Mouse (Mus musculus) induced T-regulatory cell, adult 2 months (primary cell): ENCODE measurements around the gene 4931422A03Rik.
A peak's percentile ranks its signal among the peaks of the same experiment; 100 is the strongest.
"Not testable (repeated sequence)": the region's sequence is repeated elsewhere in the genome, so short reads cannot be mapped to it uniquely, and the experiment has no call there.

ENCODE experiments used
- DNase-seq: peaks from one replicate; pipeline ENCODE4 v3.0.0-alpha.2; 2012; ENCODE audit warnings: low read depth

4931422A03Rik gene

GRCm38 (mm10) chr2:104027458-104028138 lies 563 bp downstream of the 4931422A03Rik start, which contains the start of gene Fbxo3:
Fbxo3 (plus strand) TSS chr2:104027721.
- DNase-seq, result peak; percentile 86

GRCm38 (mm10) chr2:104024656-104025055 lies 3.5 kb downstream of the 4931422A03Rik start:
- no peak for DNase-seq

- DNase-seq, result no peak
Observed at GRCm38 (mm10) chr2:104023096-104023495, 5.1 kb downstream of the 4931422A03Rik start.

- not testable (repeated sequence) for DNase-seq
Observed at GRCm38 (mm10) chr2:104008853-104009252, 19.3 kb downstream of the 4931422A03Rik start.

GRCm38 (mm10) chr2:104007793-104008519 lies 20.2 kb downstream of the 4931422A03Rik start:
- no peak for DNase-seq

- peak; percentile 39 for DNase-seq
Observed at GRCm38 (mm10) chr2:104002711-104003413, 25.3 kb downstream of the 4931422A03Rik start.

- DNase-seq, result no peak
Observed at GRCm38 (mm10) chr2:104001861-104002260, 26.3 kb downstream of the 4931422A03Rik start.

GRCm38 (mm10) chr2:104001076-104001475 lies 27.1 kb downstream of the 4931422A03Rik start:
- peak; percentile 44 for DNase-seq

GRCm38 (mm10) chr2:103992618-103993332 lies 35.4 kb downstream of the 4931422A03Rik start:
- no peak for DNase-seq

- DNase-seq, result no peak
Observed at GRCm38 (mm10) chr2:103992162-103992561, 36.0 kb downstream of the 4931422A03Rik start.

- DNase-seq, result no peak
Observed at GRCm38 (mm10) chr2:103991303-103991702, 36.9 kb downstream of the 4931422A03Rik start.

GRCm38 (mm10) chr2:103989724-103990123 lies 38.4 kb downstream of the 4931422A03Rik start:
- DNase-seq, result no peak

- DNase-seq, result not testable (repeated sequence)
Observed at GRCm38 (mm10) chr2:103987595-103987994, 40.6 kb downstream of the 4931422A03Rik start.

- no peak for DNase-seq
Observed at GRCm38 (mm10) chr2:103983146-103983545, 45.0 kb downstream of the 4931422A03Rik start.

GRCm38 (mm10) chr2:103982250-103982649 lies 45.9 kb downstream of the 4931422A03Rik start:
- peak; percentile 70 for DNase-seq

GRCm38 (mm10) chr2:103977716-103978115 lies 50.4 kb downstream of the 4931422A03Rik start:
- no peak for DNase-seq

- no peak for DNase-seq
Observed at GRCm38 (mm10) chr2:103977216-103977615, 50.9 kb downstream of the 4931422A03Rik start.

GRCm38 (mm10) chr2:103975904-103976303 lies 52.3 kb downstream of the 4931422A03Rik start:
- no peak for DNase-seq

GRCm38 (mm10) chr2:103971838-103972237 lies 56.3 kb downstream of the 4931422A03Rik start:
- DNase-seq, result peak; percentile 12

GRCm38 (mm10) chr2:103970791-103971649 lies 57.1 kb downstream of the 4931422A03Rik start:
- peak; percentile 14 for DNase-seq
